Mouse (Mus musculus) neural tube, postnatal 0 days (tissue): ENCODE results near the gene Tmprss11g. TPM values are rescaled to one million over a fixed set of nuclear protein-coding genes. Genes with fewer than 3 reads are reported as not detected.

Experiments
- polyA plus RNA-seq: library from polyadenylated mRNA; unstranded; fragments of >200 nt; fragmentation: Nextera tagmentation; extraction: Ambion mirVana; gene quantifications from 2 replicates; pipeline ENCODE4 v1.2.1, GENCODE M21; 2015

Tmprss11g gene
- not detected in 2 replicates for polyA plus RNA-seq

GRCm38 (mm10) chr5:86518500-86518899 lies at the start of gene Tmprss11g:
Gene Tmprss11g, minus strand, starts transcription at chr5:86518600.

GRCm38 (mm10) chr5:86468890-86469289 lies 49.5 kb downstream of the Tmprss11g start, which contains the start of gene Tmprss11a:
Gene Tmprss11a, minus strand, starts transcription at chr5:86468990.

Other genes with a start within 250 kb of the Tmprss11g start
- gene Tmprss11c, start 229.3 kb downstream of the Tmprss11g start, polyA plus RNA-seq = 0.12 TPM in 1 of 2 replicates, not detected in the other
- 0.10 TPM in 1 of 2 replicates, not detected in the other for gene Tmprss11d, start 145.2 kb downstream of the Tmprss11g start, polyA plus RNA-seq
- gene Tmprss11a, start 49.6 kb downstream of the Tmprss11g start, polyA plus RNA-seq = not detected in 2 replicates
- 0.10 TPM in 1 of 2 replicates, not detected in the other for gene Tmprss11f, start 113.8 kb upstream of the Tmprss11g start, polyA plus RNA-seq
- gene Tmprss11b, start 157.8 kb upstream of the Tmprss11g start, polyA plus RNA-seq = not detected in 2 replicates
- gene Tmprss11e, start 227.2 kb upstream of the Tmprss11g start, polyA plus RNA-seq = not detected in 2 replicates